Mouse (Mus musculus): ENCODE measurements around the gene Ctnna2.

DNA sequence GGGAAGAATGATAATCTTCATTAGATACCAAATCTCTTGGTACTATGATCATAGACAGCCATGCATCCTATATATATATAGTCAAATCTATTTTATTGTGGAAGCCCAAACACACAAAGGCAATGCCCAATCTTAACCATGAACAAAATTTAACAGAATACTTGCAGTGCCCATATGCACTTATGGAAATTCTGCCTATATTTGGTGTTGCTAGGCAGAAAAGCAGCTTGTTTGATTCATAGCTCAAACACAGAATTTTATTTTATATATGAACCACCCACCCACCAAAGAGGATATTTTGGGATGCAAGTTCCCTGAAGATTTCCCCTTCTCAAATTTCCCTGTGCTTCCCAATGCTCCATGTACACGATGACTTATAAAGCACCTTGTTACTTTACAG is 655.2 kb downstream of the Ctnna2 start:
- TF ChIP-seq CTCF (conservative IDR thresholded peaks at IDR 0.05; ENCODE audit: low read length) (no peak), NANOG (IDR thresholded peaks at IDR 0.05; ENCODE audit: borderline replicate concordance, low read length) (no peak), POU5F1 (IDR thresholded peaks at IDR 0.05; ENCODE audit: borderline replicate concordance, low read length) (no peak)

All from E14TG2a.4 (cell line).